Mouse (Mus musculus): ENCODE data around the gene Mtr. TPM values are rescaled to one million over a fixed set of nuclear protein-coding genes. Genes with fewer than 3 reads are reported as not detected.

Gene Mtr
- total and polyA plus RNA-seq, 2 experiments from 2014 or later: 9.8 to 25.3 TPM

- peaks cover 31% of the 10 kb centered on the region for H3K4me1 ChIP-seq (ENCODE audit: control insufficient read depth, insufficient read depth)
- DNase-seq (ENCODE audit: low spot score) (peak; percentile 91), ATAC-seq (ENCODE audit: insufficient read depth, low read depth) (peak; percentile 94)
- TF ChIP-seq EP300 (IDR thresholded peaks at IDR 0.05; ENCODE audit: low read depth) (no peak; the same call in 1 of the 2 replicates), CTCF (IDR thresholded peaks at IDR 0.05; ENCODE audit: low read depth) (no peak)
- H3K27me3 ChIP-seq (ENCODE audit: control insufficient read depth, insufficient read depth, low read length): no peaks in the 10 kb centered on the region
- H3K9me3 ChIP-seq (replicated peaks; ENCODE audit: control insufficient read depth, low read length): no peaks in the 10 kb centered on the region
- H3K36me3 ChIP-seq (replicated peaks; ENCODE audit: control insufficient read depth, insufficient read depth, low read length): peaks cover 70% of the 10 kb centered on the region
- WGBS: 33% methylated on average over 3 of the region's 3 CpGs
- no peak overlapping the region for H3K9ac ChIP-seq (replicated peaks; ENCODE audit: low read depth, low read length)
- no peak overlapping the region for H3K4me2 ChIP-seq (ENCODE audit: low read depth, low read length)
- no peak overlapping the region for H3K4me3 ChIP-seq (ENCODE audit: low read depth, low read length)
- H3K27ac ChIP-seq (ENCODE audit: low read depth): peak overlapping the region; percentile 98
Measured at GRCm38 (mm10) chr13:12196012-12196411, 61.9 kb downstream of the Mtr start.

- Histone ChIP-seq H3K9me3 (replicated peaks; ENCODE audit: control insufficient read depth, low read length) (no peaks in the 10 kb centered on the region), H3K9ac (replicated peaks; ENCODE audit: low read depth, low read length) (no peak overlapping the region), H3K27me3 (ENCODE audit: control insufficient read depth, insufficient read depth, low read length) (no peaks in the 10 kb centered on the region), H3K36me3 (replicated peaks; ENCODE audit: control insufficient read depth, insufficient read depth, low read length) (peaks cover 66% of the 10 kb centered on the region), H3K27ac (ENCODE audit: low read depth) (peak overlapping the region; percentile 98), H3K4me1 (ENCODE audit: control insufficient read depth, insufficient read depth) (peaks cover 24% of the 10 kb centered on the region), H3K4me3 (ENCODE audit: low read depth, low read length) (no peak overlapping the region), H3K4me2 (ENCODE audit: low read depth, low read length) (no peak overlapping the region)
- WGBS: 78% methylated on average over 12 of the region's 12 CpGs
- TF ChIP-seq EP300 (IDR thresholded peaks at IDR 0.05; ENCODE audit: low read depth) (no peak), CTCF (IDR thresholded peaks at IDR 0.05; ENCODE audit: low read depth) (no peak)
- ATAC-seq (ENCODE audit: insufficient read depth, low read depth): no peak
- DNase-seq (ENCODE audit: low spot score): no peak
Measured at GRCm38 (mm10) chr13:12194942-12195662, 62.8 kb downstream of the Mtr start.

GRCm38 (mm10) chr13:12189219-12189618 is 68.7 kb downstream of the Mtr start:
- Histone ChIP-seq H3K36me3 (replicated peaks; ENCODE audit: control insufficient read depth, insufficient read depth, low read length) (peaks cover 76% of the 10 kb centered on the region), H3K27ac (ENCODE audit: low read depth) (no peak overlapping the region), H3K4me2 (ENCODE audit: low read depth, low read length) (no peak overlapping the region), H3K9me3 (replicated peaks; ENCODE audit: control insufficient read depth, low read length) (no peaks in the 10 kb centered on the region), H3K4me3 (ENCODE audit: low read depth, low read length) (no peak overlapping the region), H3K4me1 (ENCODE audit: control insufficient read depth, insufficient read depth) (no peaks in the 10 kb centered on the region), H3K27me3 (ENCODE audit: control insufficient read depth, insufficient read depth, low read length) (no peaks in the 10 kb centered on the region), H3K9ac (replicated peaks; ENCODE audit: low read depth, low read length) (no peak overlapping the region)
- WGBS: 91% methylated on average over 11 of the region's 11 CpGs
- DNase-seq (ENCODE audit: low spot score): no peak
- no peak; the same call in 1 of the 2 replicates for ATAC-seq (ENCODE audit: insufficient read depth, low read depth)
- TF ChIP-seq EP300 (IDR thresholded peaks at IDR 0.05; ENCODE audit: low read depth) (no peak), CTCF (IDR thresholded peaks at IDR 0.05; ENCODE audit: low read depth) (no peak)

GRCm38 (mm10) chr13:12188804-12189203 is 69.1 kb downstream of the Mtr start:
- TF ChIP-seq EP300 (IDR thresholded peaks at IDR 0.05; ENCODE audit: low read depth) (no peak), CTCF (IDR thresholded peaks at IDR 0.05; ENCODE audit: low read depth) (no peak)
- 71% methylated on average over 11 of the region's 11 CpGs for WGBS
- no peak for ATAC-seq (ENCODE audit: insufficient read depth, low read depth)

GRCm38 (mm10) chr13:12179481-12179880 is 78.4 kb downstream of the Mtr start:
- no peaks in the 10 kb centered on the region for H3K27me3 ChIP-seq (ENCODE audit: control insufficient read depth, insufficient read depth, low read length)
- H3K9ac ChIP-seq (replicated peaks; ENCODE audit: low read depth, low read length): no peak overlapping the region
- no peak overlapping the region for H3K27ac ChIP-seq (ENCODE audit: low read depth)
- whole genome bisulfite sequencing: 48% methylated on average over 8 of the region's 8 CpGs
- H3K9me3 ChIP-seq (replicated peaks; ENCODE audit: control insufficient read depth, low read length): no peaks in the 10 kb centered on the region
- peaks cover 4% of the 10 kb centered on the region; the same call in 1 of the 2 replicates for H3K36me3 ChIP-seq (replicated peaks; ENCODE audit: control insufficient read depth, insufficient read depth, low read length)
- DNase-seq (ENCODE audit: low spot score): no peak
- ATAC-seq (ENCODE audit: insufficient read depth, low read depth): no peak
- no peak overlapping the region for H3K4me2 ChIP-seq (ENCODE audit: low read depth, low read length)
- no peak for TF ChIP-seq EP300 (IDR thresholded peaks at IDR 0.05; ENCODE audit: low read depth)
- TF ChIP-seq CTCF (IDR thresholded peaks at IDR 0.05; ENCODE audit: low read depth): no peak
- 0 out of 2 replicates have a peak, but pooled peaks cover 3% of the 10 kb centered on the region for H3K4me1 ChIP-seq (ENCODE audit: control insufficient read depth, insufficient read depth)
- no peak overlapping the region for H3K4me3 ChIP-seq (ENCODE audit: low read depth, low read length)

More at GRCm38 (mm10) chr13:12188804-12189203, 69.1 kb downstream of the Mtr start:
- Histone ChIP-seq H3K9ac (replicated peaks; ENCODE audit: low read depth, low read length) (no peak overlapping the region), H3K9me3 (replicated peaks; ENCODE audit: control insufficient read depth, low read length) (no peaks in the 10 kb centered on the region), H3K27me3 (ENCODE audit: control insufficient read depth, insufficient read depth, low read length) (no peaks in the 10 kb centered on the region), H3K36me3 (replicated peaks; ENCODE audit: control insufficient read depth, insufficient read depth, low read length) (peaks cover 74% of the 10 kb centered on the region), H3K4me1 (ENCODE audit: control insufficient read depth, insufficient read depth) (no peaks in the 10 kb centered on the region), H3K4me3 (ENCODE audit: low read depth, low read length) (no peak overlapping the region), H3K27ac (ENCODE audit: low read depth) (no peak overlapping the region), H3K4me2 (ENCODE audit: low read depth, low read length) (no peak overlapping the region)
- no peak for DNase-seq (ENCODE audit: low spot score)
